Comparison of ENCODE assay signal across 13 mouse cellular contexts in the genomic region with DNA sequence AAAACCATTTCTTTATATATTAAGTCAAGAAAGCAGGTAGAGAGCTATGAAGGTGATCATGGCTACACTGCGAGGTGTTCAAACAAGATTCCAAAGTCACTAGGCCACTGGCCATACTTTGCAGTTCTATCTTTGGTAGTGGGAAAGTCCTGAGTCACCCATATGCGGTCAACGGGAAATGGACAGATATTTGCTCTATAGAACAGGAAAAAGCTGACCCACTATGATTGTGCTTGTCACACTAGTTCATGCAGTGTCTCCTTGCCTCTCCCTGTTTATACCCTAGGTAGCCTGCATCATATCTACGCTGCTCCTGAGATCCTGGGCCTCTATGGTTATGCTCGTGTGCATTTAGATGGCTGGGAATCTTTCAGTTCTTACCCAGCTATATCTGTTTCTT.
A peak's percentile ranks its signal among the peaks of the same experiment; 100 is the strongest.
DNase-seq lines count a peak whose midpoint lies in the region; ATAC-seq and TF ChIP-seq lines count a peak whose summit lies in the region.
"Had no signal": no experiment of that assay in that cellular context is flagged by ENCODE, and none has a peak within 500 bp of the region (broad histone marks: within the 10 kb centered on the region; RNA-seq: fewer than 3 reads in every experiment).

No protein-coding gene starts in this region.

- H3K4me1 ChIP-seq in liver, embryonic 11.5 days (replicated peaks; ENCODE audit: control insufficient read depth, insufficient read depth, low read length): no peaks in the 10 kb centered on the region
- H3K4me1 ChIP-seq in liver, embryonic 12.5 days: no peaks in the 10 kb centered on the region
- H3K4me1 ChIP-seq in neural tube, embryonic 12.5 days: no peaks in the 10 kb centered on the region
- no peaks in the 10 kb centered on the region for H3K4me1 ChIP-seq in liver, postnatal 0 days (ENCODE audit: insufficient read depth)
- H3K4me1 ChIP-seq: embryonic facial prominence, embryonic 12.5 days; forebrain, embryonic 15.5 days; heart, embryonic 10.5 days had no signal

- 66% methylated on average over 5 of the region's 5 CpGs for WGBS in liver, embryonic 11.5 days
- WGBS in liver, embryonic 12.5 days (ENCODE audit: insufficient replicate concordance): 49% methylated on average over 5 of the region's 5 CpGs
- WGBS in neural tube, embryonic 12.5 days: 91% methylated on average over 5 of the region's 5 CpGs
- 62% methylated on average over 5 of the region's 5 CpGs for WGBS in liver, postnatal 0 days (ENCODE audit: insufficient replicate concordance)

- TF ChIP-seq CTCF in liver, postnatal 0 days (IDR thresholded peaks at IDR 0.05; ENCODE audit: low read depth): no peak

- no peaks in the 10 kb centered on the region for H3K27me3 ChIP-seq in liver, embryonic 11.5 days (replicated peaks; ENCODE audit: control insufficient read depth, insufficient read depth, low read length)
- H3K27me3 ChIP-seq in liver, embryonic 12.5 days (replicated peaks): no peaks in the 10 kb centered on the region
- no peaks in the 10 kb centered on the region for H3K27me3 ChIP-seq in neural tube, embryonic 12.5 days (replicated peaks)
- H3K27me3 ChIP-seq in liver, postnatal 0 days (ENCODE audit: insufficient read depth, low read length): no peaks in the 10 kb centered on the region
- H3K27me3 ChIP-seq: embryonic facial prominence, embryonic 12.5 days; forebrain, embryonic 15.5 days had no signal

- no peak overlapping the region for H3K4me3 ChIP-seq in liver, embryonic 11.5 days (ENCODE audit: low read depth, low read length)
- no peak overlapping the region for H3K4me3 ChIP-seq in liver, embryonic 12.5 days
- no peak overlapping the region for H3K4me3 ChIP-seq in neural tube, embryonic 12.5 days
- no peak overlapping the region for H3K4me3 ChIP-seq in liver, postnatal 0 days (ENCODE audit: low read depth, low read length)
- H3K4me3 ChIP-seq: embryonic facial prominence, embryonic 12.5 days; forebrain, embryonic 15.5 days; heart, embryonic 10.5 days had no signal

- H3K9ac ChIP-seq in liver, embryonic 11.5 days (ENCODE audit: low read depth, low read length): no peak overlapping the region
- H3K9ac ChIP-seq in liver, embryonic 12.5 days: no peak overlapping the region
- no peak overlapping the region for H3K9ac ChIP-seq in neural tube, embryonic 12.5 days
- no peak overlapping the region for H3K9ac ChIP-seq in liver, postnatal 0 days (replicated peaks)
- H3K9ac ChIP-seq: embryonic facial prominence, embryonic 12.5 days; forebrain, embryonic 15.5 days had no signal

- no peak overlapping the region for H3K4me2 ChIP-seq in liver, embryonic 11.5 days
- H3K4me2 ChIP-seq in liver, embryonic 12.5 days: no peak overlapping the region
- no peak overlapping the region for H3K4me2 ChIP-seq in neural tube, embryonic 12.5 days (replicated peaks)
- H3K4me2 ChIP-seq in liver, postnatal 0 days (ENCODE audit: low read depth, low read length): no peak overlapping the region
- H3K4me2 ChIP-seq: embryonic facial prominence, embryonic 12.5 days; forebrain, embryonic 15.5 days had no signal

- peak; percentile 45; the same call in 1 of the 2 replicates for TF ChIP-seq EP300 in liver, postnatal 0 days (IDR thresholded peaks at IDR 0.05; ENCODE audit: low read depth)

- no peak for DNase-seq in liver, embryonic 11.5 days (ENCODE audit: low spot score)
- no peak for DNase-seq in neural tube, embryonic 10.5 days (ENCODE audit: extremely low spot score, low spot score)
- DNase-seq in liver, postnatal 0 days: no peak
- DNase-seq in frontal cortex, postnatal 25 days (ENCODE audit: low spot score in 2 of 2): no peak
- no peak for DNase-seq in spleen, postnatal 14 days (ENCODE audit: low spot score in 2 of 2)
- DNase-seq: gastrocnemius, postnatal 10 days had no signal

- H3K9me3 ChIP-seq in liver, embryonic 11.5 days (ENCODE audit: control insufficient read depth, low read length): no peaks in the 10 kb centered on the region
- H3K9me3 ChIP-seq in liver, embryonic 12.5 days (replicated peaks): no peaks in the 10 kb centered on the region
- no peaks in the 10 kb centered on the region for H3K9me3 ChIP-seq in neural tube, embryonic 12.5 days
- H3K9me3 ChIP-seq in liver, postnatal 0 days (ENCODE audit: low read length): no peaks in the 10 kb centered on the region
- H3K9me3 ChIP-seq: embryonic facial prominence, embryonic 12.5 days; forebrain, embryonic 15.5 days; G1E; heart, embryonic 10.5 days had no signal

- peak; percentile 36; the same call in 1 of the 2 replicates for ATAC-seq in liver, embryonic 11.5 days (replicated peaks; ENCODE audit: low FRiP score)
- ATAC-seq in liver, embryonic 12.5 days: no peak
- peak; percentile 37; the same call in 1 of the 2 replicates for ATAC-seq in neural tube, embryonic 12.5 days (ENCODE audit: low FRiP score, low read depth)
- peak; percentile 23; the same call in 1 of the 2 replicates for ATAC-seq in liver, postnatal 0 days
- ATAC-seq: CD4-positive, CD25-positive, alpha-beta regulatory T cell, adult 4 months had no signal

- H3K27ac ChIP-seq in liver, embryonic 11.5 days (ENCODE audit: low read depth, low read length): no peak overlapping the region
- no peak overlapping the region for H3K27ac ChIP-seq in liver, embryonic 12.5 days
- H3K27ac ChIP-seq in neural tube, embryonic 12.5 days: no peak overlapping the region
- no peak overlapping the region for H3K27ac ChIP-seq in liver, postnatal 0 days (ENCODE audit: low read depth)
- H3K27ac ChIP-seq: embryonic facial prominence, embryonic 12.5 days; forebrain, embryonic 15.5 days; heart, embryonic 10.5 days had no signal

- no peaks in the 10 kb centered on the region for H3K36me3 ChIP-seq in liver, embryonic 11.5 days (ENCODE audit: control insufficient read depth, insufficient read depth, low read length)
- no peaks in the 10 kb centered on the region for H3K36me3 ChIP-seq in liver, embryonic 12.5 days
- H3K36me3 ChIP-seq in neural tube, embryonic 12.5 days: no peaks in the 10 kb centered on the region
- no peaks in the 10 kb centered on the region for H3K36me3 ChIP-seq in liver, postnatal 0 days (replicated peaks; ENCODE audit: insufficient read depth, low read length)
- H3K36me3 ChIP-seq: embryonic facial prominence, embryonic 12.5 days; forebrain, embryonic 15.5 days; G1E; heart, embryonic 10.5 days had no signal
